Mouse (Mus musculus) CH12.LX (cell line): ENCODE data around the gene Kcnc4.

ENCODE experiments used
- CTCF ChIP-seq, 2 experiments: IDR thresholded peaks in 1 of 2; conservative IDR thresholded peaks in 1 of 2; 2 replicates each; pipeline ENCODE4 v1.5.1; 2011 to 2012; ENCODE audit warnings: low read depth in 2 of 2, low read length in 2 of 2, improper control_type of control experiment in 1 of 2, inconsistent platforms in 1 of 2, mild to moderate bottlenecking in 1 of 2, moderate library complexity in 1 of 2
- HCFC1 ChIP-seq: IDR thresholded peaks from 2 replicates; pipeline ENCODE4 v1.6.1; 2012; ENCODE audit warnings: low read depth, mild to moderate bottlenecking, inconsistent platforms, low read length, improper control_type of control experiment
- MAFK ChIP-seq: IDR thresholded peaks from 2 replicates; pipeline ENCODE4 v1.6.1; 2011; ENCODE audit warnings: low read length, improper control_type of control experiment; ENCODE audit not compliant: insufficient replicate concordance
- SIN3A ChIP-seq: IDR thresholded peaks from 2 replicates; pipeline ENCODE4 v1.6.1; 2012; ENCODE audit warnings: low read length, improper control_type of control experiment, inconsistent platforms

GRCm38 (mm10) chr3:107431268-107431667 lies 28.1 kb downstream of the Kcnc4 start:
- TF ChIP-seq CTCF (conservative IDR thresholded peaks at IDR 0.05 in 1 of 2, IDR thresholded peaks at IDR 0.05 in 1 of 2; ENCODE audit: low read depth in 2 of 2, low read length in 2 of 2) (no peak), SIN3A (no peak), HCFC1 (no peak), MAFK (no peak)
